Mouse (Mus musculus) lung, postnatal 4 days (tissue): ENCODE results near the gene 1700042G07Rik.

ENCODE experiments used
- DNase-seq, 2 experiments: peaks; one replicate each; pipeline ENCODE4 v3.0.0; 2021

The 1700042G07Rik gene

DNA sequence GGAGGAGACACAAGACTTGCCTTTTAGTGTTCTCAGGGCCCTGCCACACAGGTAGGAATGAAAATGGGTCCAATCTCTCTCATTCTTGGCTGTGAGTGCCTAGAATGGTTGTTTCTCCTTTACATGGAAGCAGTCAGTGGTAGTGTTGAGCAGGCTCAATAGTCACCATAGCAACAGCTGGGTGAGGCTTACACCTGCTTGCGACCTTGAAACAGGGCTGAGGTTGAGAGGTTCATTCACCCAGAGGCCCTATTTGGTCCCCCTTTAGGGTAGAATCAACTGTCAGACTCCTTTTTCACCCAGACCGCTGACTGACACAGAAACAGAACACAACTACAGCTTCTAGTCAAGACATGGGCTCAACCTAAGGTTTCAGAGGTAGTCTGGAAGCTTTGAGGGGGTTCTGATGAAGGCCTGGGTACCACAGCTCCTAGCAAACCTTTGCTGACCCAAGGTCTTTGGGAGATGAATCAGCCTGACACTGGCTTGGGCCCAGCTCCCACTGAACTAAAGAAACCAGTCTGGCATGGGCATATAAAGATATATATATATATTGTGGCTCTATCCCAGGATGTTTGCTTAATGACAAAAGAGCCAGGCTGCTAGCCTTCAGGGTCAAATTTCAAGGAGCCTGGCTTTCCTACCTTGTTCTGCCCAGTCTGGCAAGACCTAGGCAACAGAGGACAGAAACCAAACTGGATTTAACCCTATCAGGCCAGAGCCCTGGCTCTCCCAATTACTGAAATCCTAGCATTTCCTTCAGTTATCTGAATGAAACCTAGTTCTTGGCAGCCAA lies 8.2 kb upstream of the 1700042G07Rik start:
- DNase-seq: peak in 1 of 2 experiments; percentile 20

DNA sequence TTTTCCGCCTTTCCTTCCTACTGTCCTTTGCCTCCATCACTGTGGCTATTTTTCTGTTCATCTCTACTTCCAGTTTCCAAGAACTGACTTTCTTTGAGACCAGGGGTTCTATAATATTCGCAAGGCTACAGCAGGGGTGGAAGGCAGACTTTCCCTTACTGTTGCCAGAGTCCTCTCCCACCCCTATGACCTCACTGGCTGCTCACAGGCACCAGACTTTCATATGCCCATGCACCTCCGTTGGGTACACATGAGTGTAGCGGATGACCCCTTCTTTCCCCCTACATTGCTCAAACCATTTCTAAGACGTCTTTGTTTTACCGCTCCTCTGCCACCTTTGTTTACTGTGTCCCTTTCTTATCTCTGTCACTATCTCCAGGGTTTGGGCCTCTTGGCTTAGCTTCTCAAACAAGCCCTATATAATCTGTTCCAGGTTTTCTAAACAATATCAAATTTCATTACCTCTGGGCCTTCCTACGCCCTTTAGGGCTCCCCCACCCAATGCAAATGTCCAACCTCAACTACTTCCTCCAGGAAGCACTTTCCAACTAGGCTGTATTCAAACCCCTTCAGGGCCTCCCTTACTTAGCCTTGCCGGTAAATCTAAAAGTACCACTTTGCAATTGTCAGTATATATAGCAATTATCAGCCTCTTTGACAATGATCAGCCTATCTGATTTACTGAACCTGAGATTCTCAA lies 7.3 kb upstream of the 1700042G07Rik start:
- DNase-seq: no peak

DNA sequence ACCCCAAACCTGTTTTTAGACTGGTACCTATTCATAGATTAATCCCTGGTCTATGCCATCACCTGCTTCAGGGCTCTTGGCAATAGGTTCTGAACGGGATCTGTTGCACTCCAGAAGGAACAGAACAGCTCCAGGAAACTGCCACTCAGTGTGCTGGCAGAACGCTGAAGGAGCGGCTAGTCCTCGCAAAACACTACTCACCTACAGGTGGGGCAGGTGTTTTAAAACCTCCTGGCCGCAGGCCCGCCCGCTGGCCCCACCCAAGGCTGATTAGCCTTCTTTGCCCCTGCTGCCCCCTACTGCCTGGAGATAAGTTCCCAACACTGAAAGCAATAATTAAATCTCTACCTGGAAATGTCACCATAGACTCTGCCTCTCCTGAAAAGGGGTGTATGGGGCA lies 5.8 kb upstream of the 1700042G07Rik start, which contains the start of gene Tspan1:
TSS of gene Tspan1 (minus strand) at position 198 of the 400 bp plus-strand sequence.
- peak; percentile 77 to 85 for DNase-seq

DNA sequence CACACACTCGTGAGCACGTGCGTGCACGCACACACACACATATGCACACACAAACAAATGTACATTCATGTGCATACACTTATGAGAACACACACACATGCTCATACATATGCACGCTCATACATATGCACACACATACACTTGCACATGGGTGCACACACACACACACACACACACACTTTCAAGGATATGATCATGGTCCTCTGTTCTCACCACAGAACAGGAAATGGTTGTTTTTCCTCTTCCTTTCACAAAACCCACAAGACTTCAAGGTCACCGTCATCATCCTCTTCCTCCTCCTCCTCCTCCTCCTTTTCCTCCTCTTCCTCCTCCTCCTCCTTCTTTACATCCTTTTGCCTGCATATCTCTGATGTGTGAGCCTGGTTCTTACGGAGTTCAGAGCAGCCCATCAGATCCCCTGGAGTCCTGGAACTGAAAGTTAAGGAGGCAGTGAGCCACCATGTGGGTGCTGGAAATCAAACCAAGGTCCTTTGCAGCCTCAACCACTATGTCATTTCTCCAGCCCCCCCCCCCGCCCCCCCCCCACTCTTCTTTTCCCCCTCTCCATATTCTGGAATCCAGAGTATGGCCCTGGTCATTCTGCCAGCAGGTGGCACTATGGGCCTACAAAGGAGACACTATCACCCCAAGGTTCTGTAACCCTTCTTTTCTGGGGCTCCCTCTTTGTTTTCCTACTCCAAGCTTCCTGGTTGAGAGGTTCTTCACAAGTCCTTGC lies 4.4 kb upstream of the 1700042G07Rik start:
- DNase-seq: peak; percentile 69 to 86

DNA sequence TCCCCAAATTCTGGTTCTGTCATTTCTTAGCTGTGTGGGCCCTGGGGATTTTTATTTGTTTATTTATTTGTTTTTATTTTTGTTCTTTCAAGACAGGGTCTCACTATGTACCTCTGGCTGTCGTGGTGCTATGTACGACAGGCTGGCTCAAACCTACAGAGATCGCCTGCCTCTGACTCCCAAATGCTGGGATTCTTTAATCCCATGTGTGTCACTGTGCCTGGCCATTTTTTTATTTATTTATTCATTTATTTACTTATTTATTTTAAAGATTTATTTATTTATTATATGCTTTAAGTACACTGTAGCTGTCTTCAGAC lies 3.9 kb upstream of the 1700042G07Rik start:
- no peak for DNase-seq

DNA sequence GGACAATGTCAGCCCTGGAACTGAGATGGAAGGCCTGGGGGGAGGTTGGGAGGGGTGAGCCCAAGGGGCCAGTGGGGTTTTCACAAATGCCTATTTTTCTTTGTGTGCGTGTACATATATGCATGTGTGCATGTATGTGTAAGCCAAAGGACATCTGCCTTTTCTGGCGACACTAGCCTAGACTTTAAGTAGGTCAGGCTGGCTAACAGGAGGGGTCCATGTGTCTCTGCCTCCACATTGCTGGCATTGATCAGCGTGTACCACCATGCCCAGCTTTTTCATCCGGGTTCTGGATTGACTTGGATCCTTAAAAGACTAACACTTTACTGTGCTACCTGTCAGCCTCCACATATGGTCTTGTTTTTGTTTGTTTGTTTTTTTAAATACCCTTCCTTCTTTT lies 580 bp downstream of the 1700042G07Rik start:
- DNase-seq: no peak

DNA sequence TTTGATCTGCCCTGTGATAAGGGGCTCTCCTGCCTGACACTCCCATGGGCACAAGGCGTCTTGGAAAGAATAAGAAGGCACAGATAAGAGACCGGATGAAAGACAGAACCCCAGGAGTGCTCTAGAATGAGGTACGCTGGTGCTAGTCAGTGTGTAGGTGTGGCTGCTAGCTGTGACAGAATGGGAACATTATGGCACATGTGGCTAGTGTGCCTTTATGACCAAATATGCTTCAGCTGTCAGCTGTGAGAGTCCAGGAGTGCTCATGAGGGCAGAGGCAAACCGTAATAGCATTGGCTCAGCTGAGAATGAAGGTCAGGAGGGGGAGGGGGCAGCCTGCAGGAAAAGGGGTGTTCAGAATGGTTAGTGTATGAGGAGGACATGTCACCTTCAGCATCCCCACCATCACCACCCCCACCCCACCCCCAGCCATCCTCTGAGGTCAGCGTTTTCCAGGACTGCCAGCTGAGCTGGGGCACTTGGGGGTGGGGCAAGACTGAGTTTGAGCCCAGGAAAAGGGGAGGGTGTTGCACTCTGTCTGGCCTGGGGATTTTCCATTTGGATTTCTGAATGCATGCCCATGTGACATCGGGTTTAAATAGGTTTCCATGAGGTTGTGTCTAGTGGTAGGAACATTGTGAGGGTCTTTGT lies 1.4 kb downstream of the 1700042G07Rik start:
- peak; percentile 62 for DNase-seq

DNA sequence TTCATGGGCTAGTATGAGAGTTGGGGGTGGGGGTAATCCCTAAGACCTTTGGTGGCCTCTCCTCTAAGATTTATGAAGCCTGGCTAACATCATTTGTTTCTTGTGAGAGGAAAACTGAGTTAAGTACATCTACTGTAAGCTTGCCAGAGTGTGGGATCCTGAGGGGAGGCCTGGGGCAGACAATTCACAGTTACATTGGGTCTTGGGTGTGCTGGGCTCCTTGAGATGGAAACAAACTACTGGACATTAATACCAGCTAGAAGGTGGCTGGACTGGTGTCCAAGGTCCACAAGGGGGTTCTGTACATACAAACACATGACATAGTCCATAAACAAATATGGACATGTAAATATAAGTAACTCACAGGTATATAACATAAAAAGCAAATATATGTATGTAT lies 2.0 kb downstream of the 1700042G07Rik start:
- no peak for DNase-seq

DNA sequence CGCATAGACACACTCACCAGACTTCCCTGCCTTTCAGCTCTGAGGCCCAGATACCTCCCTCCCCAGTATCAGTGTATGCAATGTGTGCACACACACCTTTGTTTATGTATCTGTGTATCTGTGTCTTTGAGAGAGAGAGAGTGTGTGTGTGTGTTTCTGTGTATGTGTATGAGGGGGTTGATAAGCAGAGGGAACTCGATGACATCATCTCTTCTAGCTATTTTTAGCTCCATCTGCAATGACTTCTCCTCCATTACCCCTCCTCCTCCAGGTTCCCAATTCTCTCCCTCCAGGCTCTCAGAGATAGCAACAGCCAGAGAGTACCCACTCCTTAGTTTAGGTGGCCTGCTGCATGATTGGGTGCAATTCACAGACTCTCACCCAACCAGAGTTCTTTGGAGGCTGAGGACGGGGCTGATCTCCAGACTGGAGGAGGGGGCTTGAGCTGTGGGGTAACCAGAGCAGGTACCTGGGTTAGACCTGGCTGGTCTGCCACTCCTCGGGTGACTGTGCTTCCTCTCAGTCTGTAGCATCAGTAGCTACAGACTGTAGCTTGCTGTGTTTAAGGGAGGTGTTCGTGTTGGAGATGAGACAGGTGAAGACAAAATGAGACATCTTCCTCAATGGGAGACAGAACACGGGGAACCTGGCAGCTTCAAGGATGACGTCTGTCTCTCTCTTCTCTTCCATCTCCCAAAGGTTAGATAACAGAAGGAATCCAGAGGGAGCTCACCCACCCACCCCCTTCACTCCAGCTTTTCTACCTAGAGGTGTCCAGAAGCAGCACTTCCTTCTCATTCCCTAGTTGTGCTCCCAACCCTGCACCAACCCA lies 2.8 kb downstream of the 1700042G07Rik start:
- DNase-seq: peak in 1 of 2 experiments; percentile 27

DNA sequence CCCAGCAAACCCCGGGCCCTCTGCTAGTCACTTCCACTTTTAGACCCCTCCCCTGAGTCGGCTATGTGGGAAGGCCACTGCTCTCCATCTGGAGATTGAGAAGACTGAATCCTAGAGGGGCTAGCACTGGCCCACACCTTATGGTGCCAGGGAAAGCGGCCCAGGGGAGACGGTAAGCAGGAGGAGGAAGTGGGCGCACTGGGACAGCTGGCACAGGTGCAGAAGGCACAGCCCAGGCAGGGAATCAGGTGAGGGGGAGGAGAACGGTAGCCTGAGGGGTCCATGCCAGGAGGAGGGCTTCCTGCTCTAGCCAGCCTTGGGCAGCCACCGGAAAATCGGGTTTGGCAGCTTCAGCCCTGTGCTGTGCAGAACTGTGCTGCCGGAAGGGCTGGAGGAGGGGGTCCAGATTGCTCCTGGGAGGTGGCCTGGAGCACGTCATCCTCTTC lies 3.4 kb downstream of the 1700042G07Rik start:
- peak; percentile 89 to 95 for DNase-seq

DNA sequence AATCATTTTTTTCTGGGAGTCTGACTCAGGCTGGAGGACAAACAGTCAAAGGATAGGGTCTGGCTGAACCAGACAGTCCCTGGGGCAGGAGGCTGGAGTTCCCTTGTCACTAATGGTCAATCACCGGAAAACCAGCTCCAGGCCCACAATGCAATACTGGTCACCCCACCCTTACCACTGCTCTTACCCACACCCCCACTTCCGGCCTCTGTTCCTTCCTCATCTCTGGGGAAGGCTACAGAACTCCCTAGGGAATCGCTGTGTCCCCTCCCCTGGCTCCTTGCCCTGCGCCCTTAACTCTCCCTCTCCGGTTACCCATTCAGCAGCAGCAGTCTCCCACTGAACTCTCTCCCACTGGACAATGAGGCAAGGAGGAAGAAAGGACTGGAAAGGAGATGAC lies 4.0 kb downstream of the 1700042G07Rik start:
- DNase-seq: peak; percentile 85 to 91

DNA sequence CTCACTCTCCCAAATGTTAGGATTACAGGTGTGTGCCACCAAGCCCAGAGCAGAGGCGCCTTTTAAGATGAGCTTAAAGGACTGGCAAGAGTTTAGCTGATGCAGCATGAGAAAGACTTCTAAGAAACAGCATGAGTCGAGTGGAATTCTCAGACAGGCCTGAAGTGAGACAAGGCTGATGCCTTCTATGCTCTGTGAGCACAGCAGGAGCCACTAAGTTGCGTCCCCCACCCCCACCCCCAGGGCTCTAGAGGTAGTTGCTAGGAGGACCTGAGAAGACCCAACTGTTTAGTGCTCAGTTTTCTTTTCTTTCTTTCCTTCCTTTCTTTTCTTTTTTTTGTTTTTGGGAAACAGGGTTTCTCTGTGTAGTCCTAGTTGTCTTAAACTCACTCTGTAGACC lies 8.9 kb downstream of the 1700042G07Rik start:
- no peak for DNase-seq

DNA sequence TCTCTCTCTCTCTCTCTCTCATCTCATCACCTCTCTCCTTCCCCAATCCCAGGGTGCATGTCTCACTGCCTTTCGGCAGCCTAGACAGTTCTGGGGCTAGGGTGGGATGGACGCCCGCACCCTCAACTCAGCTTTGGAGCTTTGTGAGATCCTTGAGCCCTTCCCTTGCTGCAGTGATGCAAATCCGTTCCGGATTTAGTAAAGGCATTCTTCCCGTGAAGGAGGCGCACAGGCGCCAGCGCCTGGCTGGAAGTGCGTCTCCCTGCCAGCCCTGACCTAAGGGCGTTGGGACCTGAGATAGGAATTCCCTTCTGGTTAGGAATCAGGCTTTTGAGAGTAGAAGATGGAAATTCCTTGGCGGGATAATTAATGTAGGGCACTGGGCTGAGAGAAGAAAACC lies 9.6 kb downstream of the 1700042G07Rik start:
- DNase-seq: peak; percentile 61 to 75

DNA sequence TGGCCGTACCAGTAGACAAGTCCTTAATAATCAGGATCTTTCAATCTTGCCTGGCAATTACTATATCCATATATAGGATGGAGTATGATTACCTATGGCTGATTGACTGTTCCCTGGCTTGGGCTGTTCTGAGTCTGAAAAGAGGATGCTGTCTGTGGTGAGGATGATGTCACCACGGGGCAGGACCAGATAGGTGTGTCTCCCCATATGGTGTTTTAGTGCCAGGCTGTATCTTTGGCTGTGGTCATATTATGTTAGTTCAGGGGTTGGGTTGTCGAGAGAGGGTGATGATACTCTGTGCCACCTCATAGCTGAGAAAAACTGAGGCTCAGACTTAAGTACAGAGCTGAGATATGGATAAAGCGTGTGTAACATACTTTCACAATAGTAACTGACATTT lies 11.9 kb downstream of the 1700042G07Rik start:
- no peak for DNase-seq

DNA sequence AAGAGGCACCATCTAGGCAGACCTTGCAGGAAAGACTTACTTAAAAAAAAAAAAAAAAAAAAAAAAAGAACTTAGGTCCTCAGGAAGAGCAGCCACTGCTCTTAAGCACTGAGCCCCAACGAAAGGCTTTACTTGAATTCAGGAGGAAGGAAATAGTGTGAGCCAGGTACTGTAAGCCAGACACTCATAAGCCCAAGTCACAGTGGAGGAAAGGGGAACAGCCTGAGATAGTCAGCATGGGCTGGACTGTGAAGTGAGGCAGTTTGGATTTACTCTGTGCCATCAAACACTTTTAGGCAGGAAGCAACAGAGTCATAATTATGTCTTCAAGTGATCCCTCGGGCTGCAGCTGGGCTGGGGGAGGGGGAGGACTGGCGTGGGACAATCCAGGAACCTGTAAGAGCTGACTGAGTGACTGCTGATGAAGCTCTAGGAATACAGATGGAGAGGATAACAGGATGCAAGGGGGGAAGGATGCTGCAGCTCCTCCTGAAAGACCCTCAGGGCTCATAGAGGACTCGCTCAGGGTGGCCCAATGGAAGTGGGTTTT lies 19.2 kb downstream of the 1700042G07Rik start:
- peak in 1 of 2 experiments; percentile 33 for DNase-seq

DNA sequence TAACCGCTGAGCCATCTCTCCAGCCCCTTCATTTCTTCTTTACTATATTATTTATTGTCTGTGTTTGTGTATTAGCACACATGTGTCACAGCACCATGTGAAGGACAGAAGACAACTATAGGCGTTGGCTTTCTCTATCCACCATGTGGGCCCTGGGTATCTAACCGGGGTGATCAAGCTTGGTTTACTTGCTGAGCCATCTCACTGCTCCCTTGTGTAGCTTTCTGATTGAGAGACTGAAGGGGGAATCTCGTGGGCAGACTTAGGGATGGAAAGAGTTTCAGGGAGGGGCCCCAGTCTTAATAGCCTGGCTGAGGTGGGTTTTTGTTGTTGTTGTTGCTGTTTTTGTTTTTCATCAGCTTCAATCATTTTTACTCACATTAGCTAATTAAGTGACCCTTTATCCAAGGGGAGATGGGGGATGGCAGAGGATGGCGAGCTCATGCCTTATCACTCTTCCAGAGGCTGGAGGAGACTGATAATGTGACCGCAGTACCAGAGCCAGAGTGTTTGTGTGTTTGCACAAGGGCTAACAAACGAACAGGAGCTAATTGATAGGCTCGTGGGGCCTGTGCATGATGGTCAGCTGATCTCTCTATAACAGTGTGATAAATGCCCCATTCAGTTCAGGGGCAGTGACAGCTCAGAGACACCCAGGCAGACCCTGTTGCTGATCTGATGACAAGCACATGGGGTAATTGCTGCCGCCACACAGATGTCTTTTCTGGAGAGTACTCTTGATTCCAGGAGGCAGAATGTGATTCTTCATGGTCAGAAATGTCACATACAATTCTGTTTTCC lies 20.6 kb downstream of the 1700042G07Rik start:
- no peak for DNase-seq

DNA sequence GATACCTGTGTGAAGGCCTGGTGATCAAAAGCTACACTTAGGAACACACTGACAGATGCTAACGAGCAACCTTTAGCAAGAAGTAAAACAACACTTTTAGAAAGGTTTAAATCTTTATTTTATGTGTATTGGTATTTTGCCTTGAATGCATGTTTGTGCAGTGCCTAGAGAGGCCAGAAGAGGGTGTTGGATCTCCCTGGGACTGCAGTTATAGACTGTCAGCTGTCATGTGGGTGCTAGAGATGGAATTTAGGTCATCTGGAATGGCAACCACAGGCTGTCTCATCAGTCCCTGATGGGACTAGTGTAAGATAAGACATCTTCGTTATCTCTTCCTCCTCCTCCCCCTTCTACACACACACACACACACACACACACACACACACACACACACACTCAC lies 25.2 kb downstream of the 1700042G07Rik start:
- DNase-seq: no peak

DNA sequence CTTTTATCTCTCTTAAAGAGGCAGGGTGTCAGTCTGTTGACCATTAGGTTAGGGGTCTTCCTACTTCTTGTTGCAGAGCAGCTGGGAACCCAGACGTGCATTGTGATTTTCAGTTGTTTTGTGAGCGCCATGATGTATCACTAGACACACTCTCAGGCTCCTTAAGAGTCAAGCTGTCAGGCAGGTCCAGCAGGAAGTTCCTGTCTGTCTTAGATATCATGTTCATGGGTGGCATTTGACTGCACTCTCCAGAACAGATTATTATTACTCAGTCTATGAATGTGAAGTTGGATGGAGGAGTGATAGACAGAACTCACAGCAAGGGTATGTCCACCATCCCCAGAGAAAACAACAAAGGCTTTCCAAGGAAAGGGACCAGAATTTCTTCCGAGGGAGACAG lies 31.2 kb downstream of the 1700042G07Rik start:
- no peak for DNase-seq

DNA sequence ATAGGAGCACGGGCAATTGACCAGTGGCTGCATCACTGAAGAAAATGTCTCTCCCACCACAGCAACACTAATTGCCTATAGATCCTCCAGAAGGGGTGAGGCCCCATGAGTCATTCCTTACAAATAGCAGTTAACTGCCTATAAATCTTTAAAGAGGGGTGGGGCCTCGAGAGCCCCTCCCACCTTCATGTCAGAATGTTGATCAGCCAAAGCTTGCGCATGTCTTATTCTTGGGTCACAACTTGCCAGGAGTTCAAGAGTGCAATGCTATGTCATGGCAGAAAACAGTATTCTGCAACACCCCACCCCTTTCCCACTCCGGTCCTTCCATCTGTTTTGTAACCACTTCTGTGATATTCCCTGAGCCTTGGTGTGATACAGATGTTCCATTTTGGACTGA lies 33.4 kb downstream of the 1700042G07Rik start:
- DNase-seq: no peak

DNA sequence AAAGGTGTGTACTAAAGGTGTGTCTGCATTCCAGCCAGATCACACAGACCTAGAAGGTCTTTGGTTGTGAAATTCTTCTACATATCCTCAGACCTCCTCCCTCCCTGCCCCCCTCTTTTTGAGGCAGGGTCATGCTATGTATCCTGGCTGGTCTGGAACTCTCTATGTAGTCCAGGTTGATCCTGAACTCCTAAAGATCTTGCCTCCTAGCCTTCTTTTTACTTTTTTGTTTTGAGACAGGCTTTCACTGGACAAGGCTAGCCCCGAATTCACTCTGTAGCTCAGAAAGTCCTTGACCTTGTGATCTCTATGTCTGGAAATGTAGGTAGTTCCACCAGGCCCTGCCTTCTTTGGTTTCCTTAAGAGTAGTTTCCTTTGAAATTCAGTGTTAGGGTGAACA lies 35.7 kb downstream of the 1700042G07Rik start:
- DNase-seq: no peak
